Mouse (Mus musculus) liver, postnatal 0 days (tissue): ENCODE data around the gene Abcf1. TPM values are rescaled to one million over a fixed set of nuclear protein-coding genes. Genes with fewer than 3 reads are reported as not detected.
"Not testable (repeated sequence)": the region's sequence is repeated elsewhere in the genome, so short reads cannot be mapped to it uniquely, and the experiment has no call there.

Source experiments
- ATAC-seq: fragments of 200-750 bp; cut with Nextera tagmentation; 2 replicates; pipeline ENCODE4 v1.8.0; 2017; ENCODE audit warnings: mild to moderate bottlenecking, moderate library complexity
- DNase-seq: peaks from one replicate; pipeline ENCODE4 v3.0.0-alpha.2; 2016
- H3K27ac ChIP-seq: fragments of 300-500 bp; sonication (generic); 2 replicates; pipeline ENCODE4 v1.5.1; 2014; ENCODE audit warnings: antibody characterized with exemption, moderate library complexity, mild to moderate bottlenecking, low read depth
- H3K27me3 ChIP-seq: fragments of 300-500 bp; sonication (generic); 2 replicates; pipeline ENCODE4 v1.6.1; 2014; ENCODE audit warnings: low read length, control low read depth, mixed read lengths; ENCODE audit not compliant: insufficient read depth
- H3K36me3 ChIP-seq: fragments of 300-500 bp; sonication (generic); replicated peaks from 2 replicates; pipeline ENCODE4 v1.6.1; 2014; ENCODE audit warnings: mild to moderate bottlenecking, control low read depth, low read length, moderate library complexity, mixed read lengths; ENCODE audit not compliant: insufficient read depth
- H3K4me1 ChIP-seq: fragments of 300-500 bp; sonication (generic); 2 replicates; pipeline ENCODE4 v1.6.1; 2014; ENCODE audit warnings: antibody characterized with exemption, mild to moderate bottlenecking, control low read depth; ENCODE audit not compliant: insufficient read depth
- H3K4me2 ChIP-seq: fragments of 300-500 bp; sonication (generic); 2 replicates; pipeline ENCODE4 v1.6.1; 2014; ENCODE audit warnings: low read depth, mild to moderate bottlenecking, low read length, moderate library complexity, mixed read lengths
- H3K4me3 ChIP-seq: fragments of 300-500 bp; sonication (generic); 2 replicates; pipeline ENCODE4 v1.5.1; 2014; ENCODE audit warnings: low read depth, low read length
- H3K9ac ChIP-seq: fragments of 300-500 bp; sonication (generic); replicated peaks from 2 replicates; pipeline ENCODE4 v1.6.1; 2014; ENCODE audit warnings: mild to moderate bottlenecking, moderate library complexity
- H3K9me3 ChIP-seq: fragments of 300-500 bp; sonication (generic); 2 replicates; pipeline ENCODE4 v1.6.1; 2016; ENCODE audit warnings: mild to moderate bottlenecking, control low read depth, low read length, mixed read lengths
- CTCF ChIP-seq: sonication (generic); IDR thresholded peaks from 2 replicates; pipeline ENCODE4 v1.5.1; 2016; ENCODE audit warnings: antibody characterized with exemption, low read depth
- EP300 ChIP-seq: IDR thresholded peaks from 2 replicates; pipeline ENCODE4 v1.6.1; 2016; ENCODE audit warnings: antibody characterized with exemption, low read depth, mild to moderate bottlenecking
- WGBS: fragments of 180-500 bp; shearing (Covaris S2); extraction: QIAGEN DNeasy Blood & Tissue Kit; methylation state at CpG from one replicate; pipeline ENCODE4 v1.1.7; 2014; ENCODE audit not compliant: insufficient replicate concordance; 5-methylcytosine and 5-hydroxymethylcytosine counted together
- polyA plus RNA-seq: library from polyadenylated mRNA; unstranded; fragments of >200 nt; fragmentation: Nextera tagmentation; extraction: Ambion mirVana; gene quantifications from 2 replicates; pipeline ENCODE4 v1.2.1, GENCODE M21; 2015

The Abcf1 gene
- 37.8 and 47.7 TPM in 2 replicates for polyA plus RNA-seq

DNA sequence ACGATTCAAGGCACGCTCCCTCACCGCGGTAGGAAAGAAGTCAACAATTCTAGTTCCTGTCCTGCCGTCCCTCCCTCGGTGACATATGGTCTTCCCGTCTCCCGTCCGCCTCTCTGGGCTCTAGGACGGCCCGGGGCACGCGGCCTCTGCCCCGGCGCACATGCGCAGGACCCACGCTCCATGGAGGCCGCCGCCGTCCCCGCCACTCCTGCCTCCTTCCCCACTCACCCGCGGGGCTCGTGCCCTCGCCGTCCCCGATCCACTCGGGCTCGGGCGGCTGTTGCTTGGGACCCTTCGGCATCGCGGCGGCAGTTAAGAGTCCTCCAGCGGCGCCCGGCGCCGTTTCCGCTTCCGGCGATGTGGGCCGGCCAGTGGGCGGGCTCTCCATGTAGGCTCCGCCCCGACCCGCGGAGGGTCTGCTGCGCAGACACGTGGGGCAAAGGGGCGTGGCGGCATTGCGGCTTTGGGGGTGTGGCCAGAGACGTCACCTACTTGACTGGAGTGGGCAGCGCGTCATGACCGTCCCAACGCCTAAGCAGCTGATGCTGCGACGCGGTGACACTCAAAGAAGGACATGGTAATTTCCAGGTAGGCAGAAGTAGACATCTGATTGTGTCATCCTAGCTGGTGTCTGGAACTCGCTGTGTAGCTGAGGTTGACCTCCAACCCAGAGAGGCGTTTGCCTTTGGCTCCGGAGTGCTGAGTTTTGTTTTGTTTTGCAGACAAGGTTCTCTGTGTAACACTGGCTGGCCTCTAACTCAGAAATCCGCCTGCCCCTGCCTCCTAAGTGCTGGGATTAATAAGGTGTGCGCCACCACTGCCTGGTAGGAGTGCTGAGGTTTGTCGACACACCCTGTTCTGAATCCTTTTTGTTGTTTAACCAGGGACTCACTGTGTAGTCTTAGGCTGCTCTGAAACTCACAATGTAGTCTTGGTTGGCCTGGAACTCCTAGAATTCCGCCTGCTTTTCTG, at the start of gene Abcf1:
TSS of gene Abcf1 (minus strand) at position 344 of the 972 bp plus-strand sequence.
- DNase-seq: peak; percentile 100
- peak; percentile 96 for ATAC-seq
- H3K4me1 ChIP-seq: peaks cover 19% of the 10 kb centered on the region
- H3K4me2 ChIP-seq: peak within 1 kb of the TSS; percentile 90
- no peaks in the 10 kb centered on the region for H3K9me3 ChIP-seq
- TF ChIP-seq CTCF (no peak), EP300 (no peak)
- H3K9ac ChIP-seq: peak within 1 kb of the TSS; percentile 86
- peak within 1 kb of the TSS; percentile 93 for H3K27ac ChIP-seq
- H3K27me3 ChIP-seq: no peaks in the 10 kb centered on the region
- under 1% methylated on average over 48 of the region's 68 CpGs for WGBS
- peaks cover 16% of the 10 kb centered on the region for H3K36me3 ChIP-seq
- H3K4me3 ChIP-seq: peak within 1 kb of the TSS; percentile 95

GRCm38 (mm10) chr17:36018979-36019378, 49.4 kb upstream of the Abcf1 start:
- WGBS: 41% methylated on average over 2 of the region's 2 CpGs
- peak overlapping the region; percentile 56 for H3K4me3 ChIP-seq
- ATAC-seq (no peak), DNase-seq (no peak)
- H3K9ac ChIP-seq: peak overlapping the region; percentile 68
- peaks cover 3% of the 10 kb centered on the region; the same call in 1 of the 2 replicates for H3K9me3 ChIP-seq
- peak overlapping the region; percentile 97 for H3K27ac ChIP-seq
- TF ChIP-seq CTCF (no peak), EP300 (no peak)
- peaks cover 34% of the 10 kb centered on the region for H3K4me1 ChIP-seq
- H3K4me2 ChIP-seq: peak overlapping the region; percentile 72
- H3K27me3 ChIP-seq: no peaks in the 10 kb centered on the region
- H3K36me3 ChIP-seq: peaks cover 42% of the 10 kb centered on the region

DNA sequence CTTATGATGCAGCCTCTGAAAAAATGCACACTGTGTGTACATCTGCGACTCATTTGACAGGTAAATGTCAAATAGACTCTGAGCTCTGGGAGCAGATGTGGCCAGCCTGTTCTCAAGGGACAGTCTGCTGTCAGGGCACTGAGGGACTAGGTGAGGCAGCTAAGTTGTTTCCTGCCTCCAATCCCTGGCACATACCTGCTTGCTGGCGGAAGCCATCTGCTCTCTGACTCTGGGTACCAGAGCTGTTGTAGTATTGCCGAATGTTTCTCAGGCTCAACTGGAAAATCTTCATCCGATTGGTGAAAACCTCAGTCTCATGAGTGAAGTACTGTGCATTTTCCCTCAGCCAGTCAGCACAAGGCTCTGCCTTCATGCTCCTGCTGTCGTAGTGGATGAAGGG, 47.5 kb upstream of the Abcf1 start:
- peaks cover 42% of the 10 kb centered on the region for H3K36me3 ChIP-seq
- peaks cover 21% of the 10 kb centered on the region for H3K4me1 ChIP-seq
- no peak overlapping the region for H3K4me2 ChIP-seq
- no peak overlapping the region for H3K4me3 ChIP-seq
- H3K9me3 ChIP-seq: peaks cover 3% of the 10 kb centered on the region; the same call in 1 of the 2 replicates
- DNase-seq: no peak
- no peak overlapping the region for H3K9ac ChIP-seq
- H3K27ac ChIP-seq: no peak overlapping the region
- no peaks in the 10 kb centered on the region for H3K27me3 ChIP-seq
- TF ChIP-seq EP300: no peak
- no peak for TF ChIP-seq CTCF
- WGBS: 81% methylated on average over 5 of the region's 5 CpGs
- ATAC-seq: no peak

GRCm38 (mm10) chr17:36014977-36015376, 45.4 kb upstream of the Abcf1 start:
- H3K4me1 ChIP-seq: peaks cover 14% of the 10 kb centered on the region
- H3K4me2 ChIP-seq: no peak overlapping the region
- ATAC-seq (no peak), DNase-seq (no peak)
- H3K4me3 ChIP-seq: no peak overlapping the region
- peaks cover 3% of the 10 kb centered on the region; the same call in 1 of the 2 replicates for H3K9me3 ChIP-seq
- TF ChIP-seq EP300: no peak
- TF ChIP-seq CTCF: no peak
- no peaks in the 10 kb centered on the region for H3K27me3 ChIP-seq
- 89% methylated on average over 5 of the region's 5 CpGs for WGBS
- H3K27ac ChIP-seq: no peak overlapping the region
- peaks cover 42% of the 10 kb centered on the region for H3K36me3 ChIP-seq
- H3K9ac ChIP-seq: no peak overlapping the region

- ATAC-seq: not testable (repeated sequence)
- 75% methylated on average over 7 of the region's 7 CpGs for WGBS
- peaks cover 19% of the 10 kb centered on the region for H3K36me3 ChIP-seq
Measured at GRCm38 (mm10) chr17:36004409-36004808, 34.8 kb upstream of the Abcf1 start.

DNA sequence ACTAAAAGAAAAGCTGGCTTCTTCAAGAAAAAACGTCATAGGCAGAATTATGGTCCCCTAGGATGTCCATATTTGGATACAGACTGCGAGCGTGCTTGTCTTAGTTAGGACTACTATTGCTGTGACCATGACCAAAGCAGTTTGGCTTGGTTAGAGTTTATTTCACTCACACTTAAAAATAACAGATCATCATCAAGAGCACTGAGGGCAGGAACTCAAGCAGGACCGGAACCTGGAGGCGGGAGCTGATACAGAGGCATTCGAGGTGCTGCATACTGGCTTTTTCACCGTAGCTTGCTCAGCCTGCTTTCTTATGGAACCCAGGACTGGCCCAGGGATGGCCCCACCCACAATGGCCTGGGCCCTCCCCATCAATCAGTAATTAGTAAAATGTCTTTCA, 33.8 kb upstream of the Abcf1 start:
- WGBS: 96% methylated on average over 7 of the region's 7 CpGs
- peaks cover 20% of the 10 kb centered on the region for H3K4me1 ChIP-seq

More at GRCm38 (mm10) chr17:36004409-36004808, 34.8 kb upstream of the Abcf1 start:
- not testable (repeated sequence) for H3K9me3 ChIP-seq, H3K9ac ChIP-seq, DNase-seq, H3K4me3 ChIP-seq, H3K27ac ChIP-seq, H3K4me2 ChIP-seq, H3K27me3 ChIP-seq
- peaks cover 14% of the 10 kb centered on the region for H3K4me1 ChIP-seq

More for the DNA sequence above, 33.8 kb upstream of the Abcf1 start:
- TF ChIP-seq CTCF (no peak), EP300 (no peak)
- DNase-seq (no peak), ATAC-seq (no peak)
- Histone ChIP-seq H3K9me3 (peaks cover 2% of the 10 kb centered on the region; the same call in 1 of the 2 replicates), H3K27me3 (no peaks in the 10 kb centered on the region), H3K4me2 (no peak overlapping the region), H3K4me3 (no peak overlapping the region), H3K9ac (no peak overlapping the region), H3K36me3 (peaks cover 19% of the 10 kb centered on the region), H3K27ac (no peak overlapping the region)
